Mouse (Mus musculus) liver, embryonic 13.5 days (tissue): ENCODE measurements around the gene Nfkbil1. TPM values are rescaled to one million over a fixed set of nuclear protein-coding genes. Genes with fewer than 3 reads are reported as not detected.

Source experiments
- ATAC-seq: fragments of 200-750 bp; cut with Nextera tagmentation; 2 replicates; pipeline ENCODE4 v1.8.0; 2017; ENCODE audit warnings: low read depth, mild to moderate bottlenecking, moderate number of reproducible peaks, moderate library complexity
- DNase-seq: peaks from one replicate; pipeline ENCODE4 v3.0.0; 2022
- H3K27ac ChIP-seq: fragments of 300-500 bp; sonication (generic); 2 replicates; pipeline ENCODE4 v1.5.1; 2015; ENCODE audit warnings: moderate library complexity, mild to moderate bottlenecking, inconsistent platforms
- H3K27me3 ChIP-seq: fragments of 300-500 bp; sonication (generic); 2 replicates; pipeline ENCODE4 v1.6.1; 2015; ENCODE audit warnings: mild to moderate bottlenecking, inconsistent platforms
- H3K36me3 ChIP-seq: fragments of 300-500 bp; sonication (generic); 2 replicates; pipeline ENCODE4 v1.6.1; 2015; ENCODE audit warnings: mild to moderate bottlenecking, inconsistent platforms
- H3K4me1 ChIP-seq: fragments of 300-500 bp; sonication (generic); replicated peaks from 2 replicates; pipeline ENCODE4 v1.6.1; 2015; ENCODE audit warnings: inconsistent platforms
- H3K4me2 ChIP-seq: fragments of 300-500 bp; sonication (generic); 2 replicates; pipeline ENCODE4 v1.6.1; 2015; ENCODE audit warnings: inconsistent platforms, mild to moderate bottlenecking, moderate library complexity
- H3K4me3 ChIP-seq: fragments of 300-500 bp; sonication (generic); replicated peaks from 2 replicates; pipeline ENCODE4 v1.5.1; 2015; ENCODE audit warnings: mild to moderate bottlenecking, inconsistent platforms
- H3K9ac ChIP-seq: fragments of 300-500 bp; sonication (generic); 2 replicates; pipeline ENCODE4 v1.6.1; 2015; ENCODE audit warnings: mild to moderate bottlenecking, inconsistent platforms
- H3K9me3 ChIP-seq: fragments of 300-500 bp; sonication (generic); replicated peaks from 2 replicates; pipeline ENCODE4 v1.6.1; 2016; ENCODE audit warnings: inconsistent platforms
- WGBS: fragments of 180-500 bp; shearing (Covaris S2); methylation state at CpG from one replicate; pipeline ENCODE4 v1.1.7; 2015; ENCODE audit not compliant: insufficient replicate concordance; 5-methylcytosine and 5-hydroxymethylcytosine counted together
- polyA plus RNA-seq: library from polyadenylated mRNA; unstranded; fragments of >200 nt; fragmentation: Nextera tagmentation; extraction: Ambion mirVana; gene quantifications from 2 replicates; pipeline ENCODE4 v1.2.1, GENCODE M21; 2015

The Nfkbil1 gene
- polyA plus RNA-seq, 1 experiment from 2014 or later = 4.4 TPM

DNA sequence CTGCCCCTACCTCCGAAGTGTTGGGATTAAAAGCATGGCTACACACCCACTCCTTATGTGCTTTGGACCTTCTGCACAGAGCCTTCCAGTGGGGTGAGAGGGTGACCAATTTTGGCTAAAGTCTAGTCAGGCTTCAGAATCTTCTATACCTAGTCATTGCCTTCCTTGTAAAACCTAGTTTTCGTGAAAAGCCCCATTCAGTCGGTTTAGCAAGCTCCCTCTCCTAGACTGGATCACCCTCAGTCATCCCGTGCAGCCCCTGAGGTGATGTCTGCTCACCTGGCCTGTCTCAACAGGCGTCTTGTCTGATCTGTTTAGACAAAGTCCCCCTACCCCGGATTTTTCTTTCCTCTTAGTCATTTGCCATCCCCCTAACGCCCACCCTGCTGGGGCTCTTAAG, 37.6 kb downstream of the Nfkbil1 start:
- Histone ChIP-seq H3K9me3 (no peaks in the 10 kb centered on the region), H3K4me2 (no peak overlapping the region), H3K36me3 (no peaks in the 10 kb centered on the region), H3K9ac (no peak overlapping the region), H3K27ac (no peak overlapping the region), H3K4me1 (peaks cover 44% of the 10 kb centered on the region), H3K27me3 (peaks cover 80% of the 10 kb centered on the region), H3K4me3 (no peak overlapping the region)
- DNase-seq (no peak), ATAC-seq (no peak)
- WGBS = 54% methylated on average over 7 of the region's 7 CpGs

DNA sequence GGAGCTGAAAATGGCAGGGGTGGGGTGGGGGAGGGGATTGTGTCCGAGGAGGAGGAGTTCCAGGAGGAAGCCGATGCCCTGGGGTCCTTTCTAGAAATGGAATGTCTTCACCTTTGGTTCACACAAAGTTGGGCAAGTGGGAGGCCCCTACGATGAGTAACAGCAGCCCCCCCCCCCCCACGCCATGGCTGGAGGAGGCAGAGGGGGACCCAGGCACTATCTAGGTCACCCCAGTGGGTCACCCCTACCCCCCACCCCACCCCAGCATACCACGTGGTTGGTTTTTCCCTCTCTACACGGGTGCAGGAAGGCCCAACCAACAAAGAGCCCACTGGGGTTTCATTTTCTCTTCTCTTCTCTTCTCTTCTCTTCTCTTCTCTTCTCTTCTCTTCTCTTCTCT, 38.5 kb downstream of the Nfkbil1 start:
- Histone ChIP-seq H3K36me3 (no peaks in the 10 kb centered on the region), H3K9ac (no peak overlapping the region), H3K4me1 (peaks cover 44% of the 10 kb centered on the region), H3K27ac (no peak overlapping the region), H3K27me3 (peaks cover 71% of the 10 kb centered on the region), H3K9me3 (no peaks in the 10 kb centered on the region), H3K4me2 (no peak overlapping the region), H3K4me3 (no peak overlapping the region)
- WGBS = 18% methylated on average over 5 of the region's 6 CpGs
- DNase-seq (no peak), ATAC-seq (no peak)

DNA sequence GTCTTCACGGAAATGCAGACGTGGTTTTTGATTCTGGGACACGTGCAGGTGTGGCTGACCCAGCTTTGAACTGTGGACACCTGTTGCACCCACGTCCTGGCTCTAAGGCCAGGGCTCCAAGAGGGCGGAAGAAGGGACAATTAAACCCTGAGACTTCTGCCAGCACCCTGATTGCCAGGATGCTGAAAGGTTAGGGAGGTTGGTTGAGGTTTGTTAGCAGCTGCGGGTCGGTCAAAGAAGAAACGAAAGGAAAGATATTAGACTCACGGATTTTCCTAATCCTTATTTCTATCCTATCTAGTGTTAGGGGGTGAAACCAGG, 39.3 kb downstream of the Nfkbil1 start:
- H3K4me1 ChIP-seq = peaks cover 39% of the 10 kb centered on the region
- peak overlapping the region; percentile 80 for H3K4me2 ChIP-seq
- 35% methylated on average over 9 of the region's 9 CpGs for WGBS
- H3K36me3 ChIP-seq = no peaks in the 10 kb centered on the region
- ATAC-seq = no peak
- H3K9ac ChIP-seq = peak overlapping the region; percentile 62; the same call in 1 of the 2 replicates
- no peaks in the 10 kb centered on the region for H3K9me3 ChIP-seq
- peaks cover 62% of the 10 kb centered on the region for H3K27me3 ChIP-seq
- peak overlapping the region; percentile 57 for H3K4me3 ChIP-seq
- H3K27ac ChIP-seq = no peak overlapping the region
- no peak for DNase-seq

DNA sequence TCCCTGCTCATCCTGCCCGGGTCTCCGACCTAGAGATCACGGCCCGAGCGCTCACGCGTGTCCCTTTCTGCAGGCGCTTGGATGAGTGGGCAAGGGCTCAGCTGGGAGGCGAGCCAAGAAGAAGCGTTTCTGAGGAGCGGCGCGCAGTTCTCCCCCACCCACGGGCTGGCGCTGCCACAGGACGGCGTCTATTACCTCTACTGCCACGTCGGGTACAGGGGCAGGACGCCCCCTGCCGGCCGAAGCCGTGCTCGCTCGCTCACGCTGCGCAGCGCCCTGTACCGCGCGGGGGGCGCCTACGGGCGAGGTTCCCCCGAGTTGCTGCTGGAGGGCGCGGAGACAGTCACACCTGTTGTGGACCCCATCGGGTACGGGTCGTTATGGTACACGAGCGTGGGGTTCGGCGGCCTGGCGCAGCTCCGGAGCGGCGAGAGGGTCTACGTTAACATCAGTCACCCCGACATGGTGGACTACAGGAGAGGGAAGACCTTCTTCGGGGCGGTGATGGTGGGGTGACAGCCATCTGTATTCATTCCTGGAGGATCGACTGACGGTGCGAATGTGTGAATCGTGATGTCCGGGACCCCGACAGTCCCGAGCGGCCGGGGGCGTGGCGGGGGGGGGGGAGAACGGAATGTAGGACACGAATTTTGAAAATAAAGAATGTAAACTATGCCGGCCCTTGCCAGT, 39.8 kb downstream of the Nfkbil1 start:
- 2% methylated on average over 66 of the region's 66 CpGs for WGBS
- no peaks in the 10 kb centered on the region for H3K9me3 ChIP-seq
- no peak overlapping the region for H3K27ac ChIP-seq

DNA sequence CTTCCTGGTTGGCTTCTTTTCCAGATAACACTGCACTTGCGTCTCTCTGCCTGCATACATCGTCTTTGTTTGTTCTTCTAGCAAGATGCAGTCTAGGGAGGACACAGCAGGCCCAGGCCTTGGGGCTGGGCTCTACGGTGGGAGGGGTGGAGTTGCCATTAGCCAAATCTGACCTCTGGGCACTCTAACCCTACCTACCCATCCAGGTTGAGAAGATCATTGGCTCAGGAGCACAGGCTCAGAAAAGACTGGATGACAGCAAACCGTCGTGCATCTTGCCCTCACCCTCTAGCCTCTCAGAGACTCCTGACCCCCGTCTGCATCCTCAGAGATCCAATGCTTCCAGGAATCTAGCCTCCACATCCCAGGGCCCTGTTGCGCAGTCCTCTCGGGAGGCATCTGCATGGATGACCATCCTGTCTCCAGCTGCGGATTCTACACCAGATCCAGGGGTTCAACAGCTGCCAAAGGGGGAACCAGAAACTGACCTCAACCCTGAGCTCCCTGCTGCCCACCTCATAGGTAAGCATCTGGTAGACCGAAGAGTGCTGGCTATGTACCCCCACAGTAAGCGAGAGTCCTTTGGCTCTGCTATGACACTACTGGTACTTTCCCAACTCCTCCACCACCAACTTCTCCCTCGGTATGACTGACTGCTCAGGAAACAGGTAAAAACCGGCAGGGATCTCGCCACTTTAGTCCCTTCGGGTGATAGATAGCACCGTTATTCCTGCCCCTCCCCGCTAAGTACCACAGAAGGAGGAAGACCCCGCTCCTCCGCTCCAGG, 40.6 kb downstream of the Nfkbil1 start:
- Histone ChIP-seq H3K36me3 (no peaks in the 10 kb centered on the region), H3K4me1 (peaks cover 34% of the 10 kb centered on the region), H3K4me3 (peak overlapping the region; percentile 57), H3K9ac (peak overlapping the region; percentile 62), H3K4me2 (peak overlapping the region; percentile 80), H3K27ac (no peak overlapping the region), H3K9me3 (no peaks in the 10 kb centered on the region), H3K27me3 (peaks cover 51% of the 10 kb centered on the region)
- 35% methylated on average over 19 of the region's 19 CpGs for WGBS
- no peak for DNase-seq
- 0 out of 2 replicates have a peak, but pooled peaks have one; percentile 17 for ATAC-seq

More for the DNA sequence above, 39.8 kb downstream of the Nfkbil1 start:
- peak; percentile 76 for ATAC-seq
- peaks cover 35% of the 10 kb centered on the region for H3K4me1 ChIP-seq
- peak overlapping the region; percentile 62 for H3K9ac ChIP-seq
- peak overlapping the region; percentile 80 for H3K4me2 ChIP-seq
- peak overlapping the region; percentile 57 for H3K4me3 ChIP-seq
- no peaks in the 10 kb centered on the region for H3K36me3 ChIP-seq
- H3K27me3 ChIP-seq = peaks cover 57% of the 10 kb centered on the region
- peak; percentile 66 for DNase-seq

DNA sequence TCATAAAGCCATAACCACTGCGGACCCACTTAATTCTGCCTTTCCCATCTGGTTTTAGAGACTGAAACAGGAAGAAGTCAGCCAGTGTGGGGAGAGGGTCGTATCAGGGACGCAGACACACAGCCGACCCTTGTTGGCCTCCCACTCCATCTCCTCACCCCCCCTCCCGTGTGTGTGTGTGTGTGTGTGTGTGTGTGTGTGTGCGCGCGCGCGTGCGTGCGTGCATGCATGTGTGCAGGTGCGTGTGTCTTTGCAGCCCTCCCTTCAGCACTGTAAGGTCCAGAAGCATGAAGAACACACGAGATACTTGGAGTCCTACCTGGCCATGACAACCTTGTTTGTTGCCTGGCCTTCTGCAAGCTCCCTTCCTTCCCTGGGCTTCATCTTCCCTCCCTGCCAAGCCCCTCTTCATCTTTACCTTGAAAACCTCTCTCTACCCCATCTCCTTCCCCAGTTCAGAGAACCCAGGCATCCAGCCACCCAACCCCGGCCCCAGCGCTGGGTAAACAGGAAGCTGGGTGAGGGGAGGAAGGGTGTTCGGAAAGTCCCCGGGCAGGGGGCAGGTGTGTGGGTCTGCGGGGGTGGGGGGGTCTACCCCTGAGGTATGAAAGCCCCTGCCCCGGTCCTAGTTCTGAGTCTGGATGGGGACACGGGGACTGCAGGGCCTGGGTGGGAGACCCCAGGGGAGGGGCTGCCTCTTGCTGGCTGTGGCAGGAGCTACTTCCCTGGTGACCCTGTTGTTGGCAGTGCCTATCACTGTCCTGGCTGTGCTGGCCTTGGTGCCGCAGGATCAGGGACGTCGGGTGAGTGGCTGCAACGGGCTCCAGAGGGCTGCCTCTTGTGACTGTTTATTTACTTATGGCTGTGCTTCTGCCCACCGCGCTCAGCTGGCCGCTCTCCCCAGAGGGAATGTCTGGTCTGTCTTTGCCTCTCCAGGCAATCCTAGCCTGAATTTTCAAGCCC, 41.4 kb downstream of the Nfkbil1 start, which contains the start of gene Ltb:
Gene Ltb, plus strand, starts transcription at position 559 of the 963 bp plus-strand sequence.
- H3K9me3 ChIP-seq = no peaks in the 10 kb centered on the region
- H3K4me2 ChIP-seq = peak within 1 kb of the TSS; percentile 80
- 0 out of 2 replicates have a peak, but pooled peaks have one; percentile 10 for ATAC-seq
- no peak for DNase-seq
- peak within 1 kb of the TSS; percentile 62 for H3K9ac ChIP-seq
- 50% methylated on average over 28 of the region's 28 CpGs for WGBS
- H3K27me3 ChIP-seq = peaks cover 42% of the 10 kb centered on the region
- no peak within 1 kb of the TSS for H3K27ac ChIP-seq
- no peaks in the 10 kb centered on the region for H3K36me3 ChIP-seq
- peak within 1 kb of the TSS; percentile 57 for H3K4me3 ChIP-seq
- peaks cover 42% of the 10 kb centered on the region for H3K4me1 ChIP-seq

DNA sequence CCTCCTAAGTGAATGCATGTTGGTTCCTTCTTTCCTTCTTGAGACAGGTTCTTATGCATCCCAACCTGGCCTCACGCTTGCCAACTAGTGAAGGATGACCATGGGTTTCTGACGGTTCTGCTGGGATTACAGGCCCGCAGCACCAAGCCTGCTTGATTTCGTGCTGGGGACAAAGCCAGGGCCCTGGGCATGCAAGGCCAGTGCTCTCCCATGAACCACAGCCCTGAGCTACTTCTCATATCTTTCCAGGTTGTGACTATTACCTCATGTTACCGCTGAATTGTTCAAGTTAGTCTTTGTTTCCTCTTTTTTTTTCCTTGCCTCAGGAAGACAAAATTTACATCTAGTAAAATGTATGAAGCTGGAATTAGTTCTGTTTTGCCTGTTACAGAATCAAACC, 42.7 kb downstream of the Nfkbil1 start:
- H3K4me1 ChIP-seq = peaks cover 45% of the 10 kb centered on the region
- H3K27me3 ChIP-seq = peaks cover 35% of the 10 kb centered on the region
- H3K9me3 ChIP-seq = no peaks in the 10 kb centered on the region
- ATAC-seq (no peak), DNase-seq (no peak)
- H3K4me2 ChIP-seq = no peak overlapping the region
- H3K27ac ChIP-seq = 0 out of 2 replicates have a peak overlapping the region, but pooled peaks have one; percentile 0
- H3K4me3 ChIP-seq = no peak overlapping the region
- H3K36me3 ChIP-seq = no peaks in the 10 kb centered on the region
- H3K9ac ChIP-seq = no peak overlapping the region
- WGBS = 49% methylated on average over 5 of the region's 5 CpGs

DNA sequence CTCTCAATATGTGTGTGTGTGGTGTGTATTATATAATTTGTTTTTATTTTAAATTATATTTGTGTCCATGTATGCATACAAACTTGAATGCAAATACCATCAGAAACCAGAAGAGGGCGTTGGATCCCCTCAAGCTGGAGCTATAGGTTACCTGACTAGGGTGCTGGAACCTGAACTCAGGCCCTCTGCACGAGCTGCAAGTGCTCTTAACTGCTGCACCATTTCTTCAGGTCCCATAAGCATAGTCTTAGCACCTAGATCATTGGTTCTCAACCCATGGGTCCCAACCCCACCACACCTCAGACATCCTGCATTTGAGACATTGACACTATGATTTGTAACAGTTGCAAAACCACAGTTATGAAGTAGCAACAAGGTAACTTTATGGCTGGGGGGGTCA, 43.9 kb downstream of the Nfkbil1 start:
- DNase-seq = no peak
- Histone ChIP-seq H3K27me3 (peaks cover 31% of the 10 kb centered on the region), H3K4me1 (peaks cover 46% of the 10 kb centered on the region), H3K36me3 (no peaks in the 10 kb centered on the region), H3K4me3 (no peak overlapping the region), H3K9ac (no peak overlapping the region), H3K4me2 (no peak overlapping the region), H3K9me3 (no peaks in the 10 kb centered on the region), H3K27ac (no peak overlapping the region)
- ATAC-seq = no peak
- 53% methylated on average over 2 of the region's 2 CpGs for WGBS

DNA sequence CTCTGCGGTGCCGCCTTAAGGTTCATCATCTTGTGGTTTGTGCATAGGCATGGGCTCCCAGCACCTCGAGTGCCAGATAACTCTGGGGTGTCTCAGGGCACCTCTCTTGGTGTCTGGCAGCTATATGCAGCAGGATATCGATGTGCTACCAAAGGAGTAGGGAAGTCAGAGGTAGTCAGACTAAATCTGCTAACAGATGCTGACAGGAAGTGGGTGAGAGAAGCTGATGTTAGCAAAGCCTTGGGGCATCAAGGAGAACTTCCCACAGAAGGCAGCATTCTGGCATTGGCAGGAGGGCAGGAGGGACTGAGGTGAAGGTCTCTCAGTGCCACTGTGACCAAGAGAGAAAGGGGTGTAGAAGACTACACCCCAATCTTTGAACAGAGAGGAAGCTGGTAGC, 45.5 kb downstream of the Nfkbil1 start:
- DNase-seq (no peak), ATAC-seq (no peak)
- 0 out of 2 replicates have a peak overlapping the region, but pooled peaks have one; percentile 28 for H3K4me2 ChIP-seq
- peak overlapping the region; percentile 76; the same call in 1 of the 2 replicates for H3K27ac ChIP-seq
- no peaks in the 10 kb centered on the region for H3K36me3 ChIP-seq
- H3K27me3 ChIP-seq = peaks cover 14% of the 10 kb centered on the region
- H3K9ac ChIP-seq = no peak overlapping the region
- peaks cover 44% of the 10 kb centered on the region for H3K4me1 ChIP-seq
- no peak overlapping the region for H3K4me3 ChIP-seq
- no peaks in the 10 kb centered on the region for H3K9me3 ChIP-seq
- 11% methylated on average over 4 of the region's 4 CpGs for WGBS

DNA sequence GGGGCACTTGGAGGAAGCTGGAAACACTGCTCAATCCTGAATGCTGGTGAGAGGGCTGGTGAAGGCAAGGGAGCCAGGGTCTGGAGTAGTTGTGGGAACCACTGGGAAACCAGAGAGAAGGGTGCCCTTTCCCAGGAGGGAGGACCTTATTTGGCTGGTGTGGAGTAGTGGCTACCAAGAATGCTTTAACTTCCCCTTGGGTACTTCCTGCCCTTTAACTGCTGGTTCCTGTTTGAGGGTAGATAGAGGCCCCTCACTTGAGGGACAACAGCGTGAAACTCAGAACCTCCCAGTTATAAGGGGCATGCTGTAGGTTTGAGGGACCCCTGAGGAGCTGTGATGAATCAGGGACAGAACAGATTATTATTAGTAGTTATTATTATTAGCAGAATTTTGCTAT, 46.4 kb downstream of the Nfkbil1 start:
- H3K27me3 ChIP-seq = peaks cover 5% of the 10 kb centered on the region
- peaks cover 38% of the 10 kb centered on the region for H3K4me1 ChIP-seq
- 6% methylated on average over 1 of the region's 1 CpGs for WGBS
- H3K9ac ChIP-seq = no peak overlapping the region
- no peaks in the 10 kb centered on the region for H3K9me3 ChIP-seq
- 0 out of 2 replicates have a peak overlapping the region, but pooled peaks have one; percentile 28 for H3K4me2 ChIP-seq
- H3K36me3 ChIP-seq = no peaks in the 10 kb centered on the region
- DNase-seq (no peak), ATAC-seq (no peak)
- peak overlapping the region; percentile 76 for H3K27ac ChIP-seq
- no peak overlapping the region for H3K4me3 ChIP-seq
